Mouse (Mus musculus) CH12.LX (cell line): ENCODE data around the gene Uhrf1bp1l. TPM values are rescaled to one million over a fixed set of nuclear protein-coding genes. Genes with fewer than 3 reads are reported as not detected.

ENCODE experiments used
- DNase-seq: peaks from one replicate; pipeline ENCODE4 v3.0.0-alpha.2; 2013; ENCODE audit errors: extremely low read depth
- H3K27ac ChIP-seq: 2 replicates; pipeline ENCODE4 v1.5.1; 2012; ENCODE audit warnings: low read depth, mild to moderate bottlenecking, control low read depth, moderate library complexity; ENCODE audit not compliant: insufficient read depth
- H3K27me3 ChIP-seq: replicated peaks from 2 replicates; pipeline ENCODE3; 2012; ENCODE audit warnings: inconsistent platforms
- H3K36me3 ChIP-seq, 2 experiments: replicated peaks in 1 of 2; 2 replicates each; pipeline versions ENCODE3 to v1.6.1; 2012; ENCODE audit warnings: inconsistent platforms in 1 of 2, low read length in 1 of 2, mild to moderate bottlenecking in 1 of 2, mixed read lengths in 1 of 2, moderate library complexity in 1 of 2; ENCODE audit not compliant: control insufficient read depth in 1 of 2, insufficient read depth in 1 of 2
- H3K4me1 ChIP-seq, 2 experiments: 2 replicates each; pipeline ENCODE4 v1.6.1; 2012; ENCODE audit warnings: inconsistent platforms in 1 of 2, moderate library complexity in 1 of 2; ENCODE audit not compliant: insufficient read depth in 2 of 2, control insufficient read depth in 1 of 2
- H3K4me2 ChIP-seq: 2 replicates; pipeline ENCODE4 v1.6.1; 2012; ENCODE audit warnings: low read depth, mild to moderate bottlenecking, control low read depth; ENCODE audit not compliant: poor library complexity, insufficient read depth, severe bottlenecking
- H3K4me3 ChIP-seq, 3 experiments: fragments of 150-350 bp in 1 of 3; sonication (generic) in 1 of 3; replicated peaks in 1 of 3; 2 replicates each; pipeline versions ENCODE3 to v1.5.1; 2011 to 2012; ENCODE audit warnings: low read depth in 2 of 3, low read length in 2 of 3, mild to moderate bottlenecking in 2 of 3, moderate library complexity in 2 of 3, control low read depth in 1 of 3, improper control_type of control experiment in 1 of 3, inconsistent platforms in 1 of 3, mixed read lengths in 1 of 3; ENCODE audit not compliant: poor library complexity in 1 of 3
- H3K79me2 ChIP-seq: replicated peaks from 2 replicates; pipeline ENCODE4 v1.6.1; 2012; ENCODE audit warnings: mild to moderate bottlenecking, moderate library complexity; ENCODE audit not compliant: control insufficient read depth, poor library complexity, insufficient read depth, severe bottlenecking; ENCODE audit errors: extremely low read depth
- H3K9ac ChIP-seq: 2 replicates; pipeline ENCODE4 v1.6.1; 2012; ENCODE audit warnings: low read depth, mild to moderate bottlenecking, control low read depth, moderate library complexity; ENCODE audit not compliant: insufficient read depth
- H3K9me3 ChIP-seq: replicated peaks from 2 replicates; pipeline ENCODE3; 2012; ENCODE audit warnings: low read length, inconsistent platforms, mixed read lengths
- BHLHE40 ChIP-seq: IDR thresholded peaks from 2 replicates; pipeline ENCODE4 v1.6.1; 2011; ENCODE audit warnings: mild to moderate bottlenecking, low read depth, low read length, improper control_type of control experiment
- CHD1 ChIP-seq: IDR thresholded peaks from 2 replicates; pipeline ENCODE4 v1.6.1; 2012; ENCODE audit warnings: low read depth, low read length, improper control_type of control experiment, inconsistent platforms
- CHD2 ChIP-seq: IDR thresholded peaks from 2 replicates; pipeline ENCODE4 v1.6.1; 2011; ENCODE audit warnings: low read length, improper control_type of control experiment
- ETS1 ChIP-seq: conservative IDR thresholded peaks from 2 replicates; pipeline ENCODE4 v1.6.1; 2012; ENCODE audit warnings: low read depth, mild to moderate bottlenecking, inconsistent platforms, low read length, improper control_type of control experiment, moderate library complexity
- JUN ChIP-seq: IDR thresholded peaks from 2 replicates; pipeline ENCODE4 v1.6.1; 2011; ENCODE audit warnings: low read depth, mild to moderate bottlenecking, low read length, improper control_type of control experiment, moderate library complexity; ENCODE audit not compliant: insufficient read depth
- MAFK ChIP-seq: IDR thresholded peaks from 2 replicates; pipeline ENCODE4 v1.6.1; 2011; ENCODE audit warnings: low read length, improper control_type of control experiment; ENCODE audit not compliant: insufficient replicate concordance
- MAX ChIP-seq: IDR thresholded peaks from 2 replicates; pipeline ENCODE4 v1.6.1; 2011; ENCODE audit warnings: low read length, improper control_type of control experiment
- MEF2A ChIP-seq: IDR thresholded peaks from 2 replicates; pipeline ENCODE4 v1.6.1; 2014; ENCODE audit warnings: low read depth, mild to moderate bottlenecking, inconsistent platforms, low read length, improper control_type of control experiment, borderline replicate concordance
- MXI1 ChIP-seq: IDR thresholded peaks from 2 replicates; pipeline ENCODE4 v1.6.1; 2011; ENCODE audit warnings: mild to moderate bottlenecking, low read depth, low read length, improper control_type of control experiment
- NELFE ChIP-seq: IDR thresholded peaks from 2 replicates; pipeline ENCODE4 v1.6.1; 2011; ENCODE audit warnings: low read depth, low read length, improper control_type of control experiment
- NRF1 ChIP-seq: IDR thresholded peaks from 2 replicates; pipeline ENCODE4 v1.6.1; 2014; ENCODE audit warnings: low read depth, mild to moderate bottlenecking, inconsistent platforms, low read length, improper control_type of control experiment, moderate library complexity
- RAD21 ChIP-seq: IDR thresholded peaks from 2 replicates; pipeline ENCODE4 v1.6.1; 2011; ENCODE audit warnings: low read depth, mild to moderate bottlenecking, low read length, improper control_type of control experiment, moderate library complexity
- RCOR1 ChIP-seq: conservative IDR thresholded peaks from 2 replicates; pipeline ENCODE4 v1.6.1; 2012; ENCODE audit warnings: low read depth, mild to moderate bottlenecking, inconsistent platforms, low read length, improper control_type of control experiment
- SIN3A ChIP-seq: IDR thresholded peaks from 2 replicates; pipeline ENCODE4 v1.6.1; 2012; ENCODE audit warnings: low read length, improper control_type of control experiment, inconsistent platforms
- SMC3 ChIP-seq: IDR thresholded peaks from 2 replicates; pipeline ENCODE4 v1.6.1; 2011; ENCODE audit warnings: low read depth, low read length, improper control_type of control experiment
- TCF12 ChIP-seq: IDR thresholded peaks from 2 replicates; pipeline ENCODE4 v1.6.1; 2014; ENCODE audit warnings: low read depth, mild to moderate bottlenecking, inconsistent platforms, low read length, improper control_type of control experiment
- USF1 ChIP-seq: IDR thresholded peaks from 2 replicates; pipeline ENCODE4 v1.6.1; 2014; ENCODE audit warnings: low read depth, mild to moderate bottlenecking, inconsistent platforms, low read length, improper control_type of control experiment
- ZNF384 ChIP-seq: IDR thresholded peaks from 2 replicates; pipeline ENCODE4 v1.6.1; 2012; ENCODE audit warnings: low read depth, low read length, improper control_type of control experiment, inconsistent platforms
- dilution Hi-C: fragments of 300-500 bp; cut with MboI; formaldehyde crosslinking; loops from 2 replicates; pipeline ENCODE4 v1.14.3; 2020; ENCODE audit warnings: low sequenced_read_pairs; ENCODE audit not compliant: extremely low pct_unique_long_range_greater_than_20kb, extremely low pct_ligation_motif_present
- in situ Hi-C: fragments of 300-500 bp; cut with MboI; formaldehyde crosslinking; loops from 3 replicates; pipeline ENCODE4 v1.14.3; 2019; ENCODE audit warnings: low sequenced_read_pairs, low pct_ligation_motif_present, low pct_unique_long_range_greater_than_20kb, mixed read lengths
- polyA plus RNA-seq: library from polyadenylated mRNA; unstranded; fragments of >175 nt; gene quantifications from 2 replicates; pipeline ENCODE4 v1.2.1, GENCODE M21; 2012; ENCODE audit warnings: low read depth; ENCODE audit not compliant: insufficient read length
- total RNA-seq, 2 experiments: library from RNA; depleted of rRNA; stranded (reverse); fragments of 300-350 nt in 1 of 2; fragments of >200 nt in 1 of 2; gene quantifications; 2 replicates each; pipeline ENCODE4 v1.2.3; 2012 to 2014

Gene Uhrf1bp1l
- total and polyA plus RNA-seq, 3 experiments: 18.8 to 40.1 (median 27.9) TPM

DNA sequence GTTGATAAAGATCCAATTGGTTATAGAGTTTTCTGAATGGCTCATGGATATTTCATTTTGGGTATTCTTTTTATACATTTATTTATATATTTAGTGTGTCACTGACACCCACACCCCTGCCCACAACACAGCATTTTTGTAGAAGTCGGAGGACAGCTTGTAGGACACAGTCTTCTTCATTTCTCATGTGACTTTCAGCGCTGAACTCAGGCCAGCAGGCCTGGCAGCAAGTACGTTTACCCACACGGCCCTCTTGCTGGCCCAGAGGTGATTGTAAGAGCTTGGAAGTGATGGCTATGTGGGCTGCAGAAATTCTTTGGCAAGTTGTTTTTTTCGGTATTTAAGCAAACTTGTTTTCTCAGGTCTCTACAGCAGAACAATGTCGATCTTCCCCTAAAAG, 49.3 kb downstream of the Uhrf1bp1l start:
- no peak overlapping the region for H3K4me2 ChIP-seq
- peaks cover 11 to 31% of the 10 kb centered on the region in 2 experiments for H3K36me3 ChIP-seq
- in situ Hi-C loops (no loop called here), dilution Hi-C loops (no loop called here)
- no peak overlapping the region for H3K9ac ChIP-seq
- no peak overlapping the region for H3K4me3 ChIP-seq
- H3K4me1 ChIP-seq: no peaks in the 10 kb centered on the region
- H3K27me3 ChIP-seq: no peaks in the 10 kb centered on the region
- no peak overlapping the region for H3K27ac ChIP-seq
- H3K9me3 ChIP-seq: no peaks in the 10 kb centered on the region
- TF ChIP-seq RAD21 (no peak), ZNF384 (no peak), NELFE (no peak), ETS1 (no peak), NRF1 (no peak), JUN (no peak), SIN3A (no peak), RCOR1 (no peak), CHD2 (no peak), TCF12 (no peak), CHD1 (no peak), MEF2A (no peak), MXI1 (no peak), MAFK (no peak), SMC3 (no peak), BHLHE40 (no peak), MAX (no peak)
- DNase-seq: no peak
- no peaks in the 10 kb centered on the region for H3K79me2 ChIP-seq

DNA sequence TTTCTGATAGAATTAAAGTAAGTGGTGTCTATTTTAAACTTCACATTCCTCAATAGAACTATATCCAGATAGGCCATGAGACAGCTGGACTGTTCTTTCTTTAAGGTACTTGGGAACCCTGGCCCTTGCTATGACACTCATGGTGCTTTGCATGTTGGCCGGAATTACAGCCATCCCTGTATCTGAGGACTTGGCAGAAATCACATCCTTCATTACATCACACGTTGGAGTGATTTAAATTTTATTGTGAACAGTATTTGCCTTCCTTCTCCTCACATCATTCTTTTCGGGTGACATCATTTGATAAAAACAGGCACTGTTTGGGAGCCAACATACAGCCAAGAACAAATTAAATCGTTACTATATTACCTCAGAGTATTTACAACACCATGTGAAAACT, 74.4 kb downstream of the Uhrf1bp1l start:
- H3K4me1 ChIP-seq: no peaks in the 10 kb centered on the region
- TF ChIP-seq USF1 (no peak), MAX (no peak)
- TF ChIP-seq, all 38 proteins: peak for 0
- in situ Hi-C loops: no loop called here
- H3K79me2 ChIP-seq: no peaks in the 10 kb centered on the region
- no peak overlapping the region for H3K4me3 ChIP-seq
- H3K36me3 ChIP-seq: peaks cover 19 to 37% of the 10 kb centered on the region in 2 experiments
- dilution Hi-C loops: no loop called here
- no peak overlapping the region for H3K4me2 ChIP-seq
- H3K9ac ChIP-seq: no peak overlapping the region
- H3K9me3 ChIP-seq: no peaks in the 10 kb centered on the region
- H3K27ac ChIP-seq: no peak overlapping the region
- no peak for DNase-seq
- H3K27me3 ChIP-seq: no peaks in the 10 kb centered on the region
